Mouse (Mus musculus) hindbrain, embryonic 11.5 days (tissue): ENCODE results near the gene Trex1. TPM values are rescaled to one million over a fixed set of nuclear protein-coding genes. Genes with fewer than 3 reads are reported as not detected.

Experiments
- ATAC-seq: fragments of 200-750 bp; cut with Nextera tagmentation; 2 replicates; pipeline ENCODE4 v1.8.0; 2017; ENCODE audit warnings: mild to moderate bottlenecking, moderate TSS enrichment, moderate library complexity; ENCODE audit not compliant: low FRiP score
- DNase-seq: peaks from one replicate; pipeline ENCODE4 v3.0.0-alpha.2; 2015; ENCODE audit warnings: low spot score
- H3K27ac ChIP-seq: fragments of 300-500 bp; sonication (generic); 2 replicates; pipeline ENCODE4 v1.5.1; 2014; ENCODE audit warnings: mild to moderate bottlenecking, low read depth, low read length
- H3K27me3 ChIP-seq: fragments of 300-500 bp; sonication (generic); 2 replicates; pipeline ENCODE4 v1.6.1; 2014; ENCODE audit warnings: mild to moderate bottlenecking, low read length, moderate library complexity, mixed read lengths; ENCODE audit not compliant: control insufficient read depth, insufficient read depth
- H3K36me3 ChIP-seq: fragments of 300-500 bp; sonication (generic); 2 replicates; pipeline ENCODE4 v1.6.1; 2014; ENCODE audit warnings: mild to moderate bottlenecking, low read length, moderate library complexity, mixed read lengths; ENCODE audit not compliant: control insufficient read depth, insufficient read depth
- H3K4me1 ChIP-seq: fragments of 300-500 bp; sonication (generic); replicated peaks from 2 replicates; pipeline ENCODE4 v1.6.1; 2014; ENCODE audit warnings: low read length, mixed read lengths; ENCODE audit not compliant: control insufficient read depth, insufficient read depth
- H3K4me2 ChIP-seq: fragments of 300-500 bp; sonication (generic); replicated peaks from 2 replicates; pipeline ENCODE4 v1.6.1; 2014; ENCODE audit warnings: mild to moderate bottlenecking, low read depth, low read length
- H3K4me3 ChIP-seq: fragments of 300-500 bp; sonication (generic); 2 replicates; pipeline ENCODE4 v1.5.1; 2014; ENCODE audit warnings: low read depth, low read length
- H3K9ac ChIP-seq: fragments of 300-500 bp; sonication (generic); 2 replicates; pipeline ENCODE4 v1.6.1; 2014; ENCODE audit warnings: low read depth, low read length
- H3K9me3 ChIP-seq: fragments of 300-500 bp; sonication (generic); 2 replicates; pipeline ENCODE4 v1.6.1; 2016; ENCODE audit warnings: low read length; ENCODE audit not compliant: control insufficient read depth
- WGBS: fragments of 180-500 bp; shearing (Covaris S2); extraction: QIAGEN DNeasy Blood & Tissue Kit; methylation state at CpG from one replicate; pipeline ENCODE4 v1.1.7; 2014; 5-methylcytosine and 5-hydroxymethylcytosine counted together
- polyA plus RNA-seq: library from polyadenylated mRNA; unstranded; fragments of >200 nt; fragmentation: Nextera tagmentation; extraction: Ambion mirVana; gene quantifications from 2 replicates; pipeline ENCODE4 v1.2.1, GENCODE M21; 2014

The Trex1 gene
- polyA plus RNA-seq, 1 experiment from 2014 or later = 9.7 TPM

GRCm38 (mm10) chr9:109039681-109040080, 19.9 kb downstream of the Trex1 start:
- no peaks in the 10 kb centered on the region for H3K36me3 ChIP-seq
- no peak overlapping the region for H3K4me2 ChIP-seq
- H3K27me3 ChIP-seq = no peaks in the 10 kb centered on the region
- ATAC-seq (no peak), DNase-seq (no peak)
- no peaks in the 10 kb centered on the region; the same call in 1 of the 2 replicates for H3K4me1 ChIP-seq
- 82% methylated on average over 4 of the region's 4 CpGs for WGBS
- no peak overlapping the region for H3K4me3 ChIP-seq
- H3K9me3 ChIP-seq = no peaks in the 10 kb centered on the region
- H3K9ac ChIP-seq = no peak overlapping the region
- no peak overlapping the region for H3K27ac ChIP-seq

DNA sequence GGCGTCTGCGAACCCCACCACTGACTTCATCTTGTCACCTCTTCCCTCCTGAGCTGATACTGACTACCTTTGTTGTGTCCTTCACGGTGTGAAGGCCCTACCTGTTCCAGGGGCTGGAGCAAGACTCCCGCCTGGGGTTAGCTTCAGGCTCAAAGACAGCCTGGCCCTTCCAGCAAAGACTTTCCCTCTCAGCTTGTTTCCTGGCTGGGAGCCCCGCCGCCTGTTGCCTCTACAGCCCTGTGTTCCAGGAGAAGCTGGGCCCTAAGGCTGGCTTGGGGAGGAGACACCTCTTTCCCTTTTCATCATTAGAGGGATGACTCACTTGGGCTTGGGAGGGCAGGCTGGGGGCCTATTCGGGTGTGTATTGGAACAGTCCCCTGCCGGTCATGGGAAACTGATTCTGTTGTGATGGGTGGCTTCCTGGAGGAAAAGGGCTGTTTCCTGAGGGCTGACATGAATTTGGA, 20.6 kb downstream of the Trex1 start:
- Histone ChIP-seq H3K36me3 (no peaks in the 10 kb centered on the region), H3K4me1 (no peaks in the 10 kb centered on the region; the same call in 1 of the 2 replicates), H3K4me2 (peak overlapping the region; percentile 59), H3K4me3 (peak overlapping the region; percentile 43), H3K9me3 (no peaks in the 10 kb centered on the region), H3K9ac (peak overlapping the region; percentile 61), H3K27ac (no peak overlapping the region), H3K27me3 (no peaks in the 10 kb centered on the region)
- ATAC-seq (no peak), DNase-seq (peak; percentile 9)
- 18% methylated on average over 8 of the region's 8 CpGs for WGBS

DNA sequence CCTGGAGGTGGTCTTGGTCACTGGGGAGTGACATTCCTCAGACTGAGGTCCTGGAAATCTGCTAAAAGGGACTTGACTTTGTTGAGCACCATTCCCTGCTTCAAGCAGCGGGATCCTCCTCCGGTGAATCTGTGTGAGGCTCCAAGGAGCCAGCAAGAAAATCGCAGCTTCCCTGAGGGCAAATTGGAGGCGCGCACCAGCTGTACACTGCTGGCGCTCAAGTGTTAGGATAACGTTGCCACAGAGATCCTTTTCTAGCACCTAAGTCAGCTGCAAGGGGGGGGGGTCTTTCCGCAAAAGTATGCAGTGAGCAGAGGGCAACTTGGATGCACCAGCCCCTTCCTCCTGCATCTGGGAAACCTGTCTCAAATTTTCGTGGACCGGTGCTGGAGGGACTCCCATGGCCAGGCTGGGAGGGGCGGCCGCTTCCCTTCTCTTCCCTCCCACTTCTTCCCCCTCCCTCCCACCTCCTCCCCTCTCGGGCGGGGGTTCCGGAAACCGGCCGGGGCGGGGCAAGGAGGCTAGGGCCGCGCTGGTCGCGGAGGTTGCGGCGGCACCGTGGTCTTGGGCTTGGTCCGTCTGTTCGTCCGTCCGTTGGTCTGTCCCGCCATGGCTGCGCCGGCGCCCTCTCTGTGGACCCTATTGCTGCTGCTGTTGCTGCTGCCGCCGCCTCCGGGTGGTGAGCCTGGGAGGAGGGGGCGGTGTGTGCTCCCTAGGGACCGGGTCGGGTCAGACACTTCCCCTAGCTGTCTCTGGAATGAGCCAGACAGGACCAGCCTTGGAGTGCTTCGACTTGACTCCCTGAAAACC, 21.2 kb downstream of the Trex1 start, which contains the start of gene Shisa5:
Gene Shisa5, plus strand, starts transcription at position 480 of the 810 bp plus-strand sequence.
- Histone ChIP-seq H3K27me3 (no peaks in the 10 kb centered on the region), H3K27ac (no peak within 1 kb of the TSS), H3K4me2 (peak within 1 kb of the TSS; percentile 59), H3K9ac (peak within 1 kb of the TSS; percentile 61), H3K4me1 (no peaks in the 10 kb centered on the region; the same call in 1 of the 2 replicates), H3K9me3 (no peaks in the 10 kb centered on the region), H3K4me3 (peak within 1 kb of the TSS; percentile 43), H3K36me3 (no peaks in the 10 kb centered on the region)
- WGBS = under 1% methylated on average over 38 of the region's 40 CpGs
- peak; percentile 89 for ATAC-seq
- DNase-seq = peak; percentile 81

DNA sequence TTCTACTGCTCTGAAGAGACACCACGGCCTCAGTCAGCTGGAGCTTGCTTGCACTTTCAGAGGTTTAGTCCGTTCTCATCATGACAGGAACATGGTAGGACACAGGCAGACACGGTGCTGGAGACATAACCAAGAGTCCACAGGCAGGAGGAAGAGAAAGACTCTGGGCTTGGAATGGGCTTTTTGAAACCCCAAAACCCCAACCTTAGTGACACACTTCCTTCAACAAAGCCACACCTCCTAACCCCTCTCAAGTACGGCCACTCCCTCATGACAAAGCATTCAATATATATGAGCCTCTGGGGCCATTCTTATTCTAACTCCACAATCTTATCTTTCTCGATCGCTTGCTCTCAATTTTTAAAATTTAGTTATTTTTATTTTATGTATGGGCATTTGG, 27.1 kb downstream of the Trex1 start:
- Histone ChIP-seq H3K36me3 (no peaks in the 10 kb centered on the region), H3K27me3 (no peaks in the 10 kb centered on the region), H3K4me3 (no peak overlapping the region), H3K9ac (no peak overlapping the region), H3K27ac (no peak overlapping the region), H3K4me2 (no peak overlapping the region), H3K4me1 (no peaks in the 10 kb centered on the region), H3K9me3 (no peaks in the 10 kb centered on the region)
- ATAC-seq (no peak), DNase-seq (no peak)
- 91% methylated on average over 6 of the region's 6 CpGs for WGBS

DNA sequence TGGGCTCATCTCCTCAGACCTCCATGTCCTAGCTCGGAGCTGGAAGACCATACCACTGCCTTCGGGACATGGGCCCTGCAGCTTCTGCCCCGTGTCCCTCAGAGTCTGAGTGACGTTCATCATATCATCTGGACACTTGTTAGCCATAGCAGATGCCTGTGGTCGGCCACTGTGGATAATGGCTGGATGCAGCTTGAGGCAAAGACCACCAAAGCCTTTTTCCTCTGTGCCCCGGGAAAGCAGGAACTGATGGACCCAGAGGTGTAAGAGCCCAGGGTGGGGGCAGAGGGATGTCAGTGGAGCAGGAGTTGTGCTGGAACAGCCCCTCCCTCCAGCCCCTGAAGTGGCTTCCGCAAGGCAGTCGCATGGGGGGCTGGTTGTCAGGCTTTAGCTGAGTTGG, 27.8 kb downstream of the Trex1 start:
- no peak for ATAC-seq
- H3K27me3 ChIP-seq = no peaks in the 10 kb centered on the region
- no peak overlapping the region for H3K4me2 ChIP-seq
- H3K9ac ChIP-seq = no peak overlapping the region
- 88% methylated on average over 8 of the region's 8 CpGs for WGBS
- H3K4me1 ChIP-seq = no peaks in the 10 kb centered on the region
- no peaks in the 10 kb centered on the region for H3K36me3 ChIP-seq
- no peak for DNase-seq
- H3K4me3 ChIP-seq = no peak overlapping the region
- H3K9me3 ChIP-seq = no peaks in the 10 kb centered on the region
- H3K27ac ChIP-seq = no peak overlapping the region

- Histone ChIP-seq H3K4me1 (no peaks in the 10 kb centered on the region), H3K4me3 (no peak overlapping the region), H3K9me3 (no peaks in the 10 kb centered on the region), H3K9ac (no peak overlapping the region), H3K36me3 (no peaks in the 10 kb centered on the region), H3K4me2 (no peak overlapping the region), H3K27ac (no peak overlapping the region), H3K27me3 (no peaks in the 10 kb centered on the region)
- 91% methylated on average over 7 of the region's 7 CpGs for WGBS
- ATAC-seq (no peak), DNase-seq (no peak)
Measured at GRCm38 (mm10) chr9:109031001-109031400, 28.5 kb downstream of the Trex1 start.

DNA sequence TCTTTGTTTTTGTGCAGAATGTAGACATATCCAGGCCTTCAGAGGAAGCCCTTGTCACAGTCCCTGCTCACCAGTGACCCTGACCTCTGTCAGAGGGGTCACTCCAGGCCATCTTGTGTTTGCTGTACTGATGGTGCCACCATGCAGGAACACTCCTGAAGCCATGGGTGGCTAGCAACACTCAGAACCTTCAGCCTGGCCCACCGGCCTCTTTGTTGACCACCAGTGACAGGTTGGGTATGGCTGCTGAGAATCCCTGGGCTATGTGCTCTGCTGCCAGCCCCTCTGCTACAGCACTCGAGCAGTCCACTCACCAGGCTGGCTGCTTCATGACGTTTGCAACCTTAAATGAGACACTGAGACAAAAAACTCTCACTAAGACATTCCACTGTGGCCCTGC, 29.2 kb downstream of the Trex1 start:
- no peak for DNase-seq
- no peak overlapping the region for H3K27ac ChIP-seq
- no peak overlapping the region for H3K9ac ChIP-seq
- WGBS = 80% methylated on average over 3 of the region's 3 CpGs
- no peak overlapping the region for H3K4me2 ChIP-seq
- no peaks in the 10 kb centered on the region for H3K27me3 ChIP-seq
- ATAC-seq = no peak
- no peaks in the 10 kb centered on the region for H3K4me1 ChIP-seq
- H3K4me3 ChIP-seq = no peak overlapping the region
- no peaks in the 10 kb centered on the region for H3K9me3 ChIP-seq
- H3K36me3 ChIP-seq = no peaks in the 10 kb centered on the region

- Histone ChIP-seq H3K4me1 (no peaks in the 10 kb centered on the region), H3K9me3 (no peaks in the 10 kb centered on the region), H3K4me2 (no peak overlapping the region), H3K27me3 (no peaks in the 10 kb centered on the region), H3K36me3 (no peaks in the 10 kb centered on the region), H3K4me3 (no peak overlapping the region), H3K9ac (no peak overlapping the region), H3K27ac (no peak overlapping the region)
- no peak for DNase-seq
- 86% methylated on average over 5 of the region's 5 CpGs for WGBS
- no peak for ATAC-seq
Measured at GRCm38 (mm10) chr9:109028919-109029318, 30.6 kb downstream of the Trex1 start.

- H3K27ac ChIP-seq = no peak overlapping the region
- H3K9me3 ChIP-seq = no peaks in the 10 kb centered on the region
- ATAC-seq = no peak
- H3K4me2 ChIP-seq = no peak overlapping the region
- no peak overlapping the region for H3K4me3 ChIP-seq
- H3K4me1 ChIP-seq = no peaks in the 10 kb centered on the region
- no peak overlapping the region for H3K9ac ChIP-seq
- H3K27me3 ChIP-seq = no peaks in the 10 kb centered on the region
- no peak for DNase-seq
- WGBS = 80% methylated on average over 3 of the region's 3 CpGs
- no peaks in the 10 kb centered on the region for H3K36me3 ChIP-seq
Measured at GRCm38 (mm10) chr9:109028421-109028820, 31.1 kb downstream of the Trex1 start.
